Mouse (Mus musculus): ENCODE measurements around the gene Otor.

Gene Otor

GRCm38 (mm10) chr2:143078198-143078851 lies at the start of gene Otor:
Otor (plus strand) TSS chr2:143078473.
- in situ Hi-C loops (cut with MboI; ENCODE audit: unreplicated experiment in 2 of 2), result no loop called here

DNA sequence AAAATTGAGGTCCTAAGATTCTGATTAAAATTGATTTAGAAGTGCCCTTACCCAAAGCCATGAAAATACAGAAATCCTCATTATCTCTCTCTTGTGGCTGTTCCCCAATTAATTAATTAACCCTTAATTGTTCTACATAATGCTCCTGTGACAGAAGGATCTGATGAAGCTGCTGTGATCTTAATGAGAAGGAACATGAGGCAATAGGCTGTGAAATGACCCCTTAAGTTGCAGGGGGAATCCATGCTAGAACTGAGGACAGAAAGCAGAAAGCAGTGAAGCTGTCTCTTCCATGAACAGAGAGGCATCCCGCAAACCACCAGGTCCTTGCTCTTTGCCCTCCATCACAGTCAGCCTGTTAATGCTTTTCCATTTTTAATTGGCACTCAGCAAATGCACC lies 47.0 kb upstream of the Otor start:
- in situ Hi-C loops (cut with MboI; ENCODE audit: unreplicated experiment in 2 of 2), result no loop called here

- in situ Hi-C loops (cut with MboI; ENCODE audit: unreplicated experiment in 2 of 2), result no loop called here
Observed at GRCm38 (mm10) chr2:143032378-143033255, 45.7 kb upstream of the Otor start.

- in situ Hi-C loops (cut with MboI; ENCODE audit: unreplicated experiment in 2 of 2), result no loop called here
Observed at GRCm38 (mm10) chr2:143034350-143035085, 43.8 kb upstream of the Otor start.

DNA sequence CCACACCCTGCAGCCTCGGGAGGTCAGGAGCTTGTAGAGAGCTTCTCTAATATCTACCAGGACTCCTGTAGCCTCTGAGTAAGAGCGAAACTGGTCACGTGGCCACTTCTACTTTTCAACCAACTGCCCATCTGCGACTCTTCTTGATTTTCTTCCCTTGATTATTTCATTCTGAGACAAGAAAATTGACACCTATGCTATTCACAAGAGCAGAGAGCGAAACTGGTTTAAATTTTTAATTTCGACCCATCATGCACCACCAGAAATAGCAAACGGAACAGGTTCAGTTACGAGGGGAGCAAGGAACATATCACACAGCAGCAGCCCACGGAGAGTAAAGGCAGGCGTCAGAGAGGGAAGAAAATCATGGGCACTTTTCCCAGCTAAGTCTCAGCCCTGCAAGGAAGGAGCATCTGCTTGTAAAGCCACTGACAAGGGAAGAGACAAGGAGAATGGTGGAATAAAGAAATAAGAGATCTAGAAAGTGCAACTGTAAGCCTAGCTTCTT lies 43.1 kb upstream of the Otor start:
- in situ Hi-C loops (cut with MboI; ENCODE audit: unreplicated experiment in 2 of 2), result no loop called here

DNA sequence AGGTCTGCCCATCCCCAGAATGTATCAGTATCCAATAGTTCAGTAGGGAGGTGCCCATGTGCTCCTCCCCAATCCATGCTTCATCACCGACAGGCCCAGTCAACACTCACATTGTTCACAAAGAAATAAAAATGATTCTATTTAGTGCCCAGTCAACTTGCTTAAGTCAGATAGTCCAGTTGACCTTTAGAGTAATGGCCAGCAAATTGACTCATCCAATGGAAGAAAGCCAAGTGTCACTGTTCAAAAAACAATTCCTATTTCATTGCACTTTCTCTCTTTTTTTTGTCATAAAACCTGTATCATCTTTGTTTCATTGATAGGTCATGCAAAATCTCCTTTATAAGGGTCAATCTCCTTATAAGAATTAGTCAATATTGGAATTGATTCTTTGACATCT lies 36.7 kb upstream of the Otor start:
- in situ Hi-C loops (cut with MboI; ENCODE audit: unreplicated experiment in 2 of 2), result no loop called here

- in situ Hi-C loops (cut with MboI; ENCODE audit: unreplicated experiment in 2 of 2), result no loop called here
Observed at GRCm38 (mm10) chr2:143055251-143055650, 23.0 kb upstream of the Otor start.

DNA sequence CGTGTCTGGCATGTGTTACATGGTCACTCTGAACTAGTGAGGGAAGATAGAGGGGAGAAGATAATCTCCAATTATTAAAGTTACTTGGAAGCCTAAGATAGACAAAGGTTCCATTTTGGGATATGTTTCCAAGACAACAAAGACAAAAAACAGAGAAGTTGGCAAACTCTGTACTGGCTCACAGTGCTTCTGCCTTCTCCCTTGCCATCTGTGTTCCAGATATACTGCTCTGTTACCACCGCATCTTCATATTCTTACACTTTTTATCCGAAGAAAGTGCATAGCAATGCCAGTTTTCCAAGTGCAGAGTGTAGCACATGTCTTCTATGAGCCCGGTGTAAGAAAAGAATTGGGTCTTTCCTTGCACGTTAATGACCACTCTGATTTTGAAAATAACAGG lies 21.5 kb upstream of the Otor start:
- in situ Hi-C loops (cut with MboI; ENCODE audit: unreplicated experiment in 2 of 2), result no loop called here

DNA sequence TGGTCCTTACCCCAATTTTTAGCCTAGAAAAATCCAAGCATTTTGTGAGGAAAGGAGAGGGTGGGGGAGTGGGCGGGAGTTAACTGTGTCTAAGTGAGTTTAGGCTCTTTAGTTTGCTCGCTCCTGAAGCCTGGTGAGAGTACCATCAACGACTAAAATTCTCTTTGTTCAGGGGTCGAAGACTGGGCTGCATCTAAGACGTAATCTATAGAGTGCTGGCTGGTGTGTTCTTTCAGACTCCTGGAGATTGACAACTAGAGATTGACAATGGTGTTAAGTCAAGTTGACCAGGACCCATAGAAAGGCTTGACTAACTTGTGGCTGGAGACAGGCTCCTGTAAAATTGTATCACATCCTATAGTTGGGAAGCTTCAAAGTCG lies 15.9 kb upstream of the Otor start:
- in situ Hi-C loops (cut with MboI; ENCODE audit: unreplicated experiment in 2 of 2), result loop anchor here (5.0 to 10.0 kb wide), 2 partner anchors 158 to 160 kb away; partner anchors contain the start of gene Kif16b (in 2 of the 2)

GRCm38 (mm10) chr2:143062812-143063792 lies 15.2 kb upstream of the Otor start, which contains the start of gene Snrpb2:
Snrpb2 (plus strand) TSS chr2:143063039.
- in situ Hi-C loops (cut with MboI; ENCODE audit: unreplicated experiment in 2 of 2), result loop anchor here (5.0 to 10.0 kb wide), 2 partner anchors 158 to 161 kb away; partner anchors contain the start of gene Kif16b (in 2 of the 2)

- in situ Hi-C loops (cut with MboI; ENCODE audit: unreplicated experiment in 2 of 2), result loop anchor here in 1 of 2 experiments (10.0 kb wide), 1 partner anchor 161 kb away; the partner anchor contains the start of gene Kif16b
Observed at GRCm38 (mm10) chr2:143065914-143066313, 12.4 kb upstream of the Otor start.

DNA sequence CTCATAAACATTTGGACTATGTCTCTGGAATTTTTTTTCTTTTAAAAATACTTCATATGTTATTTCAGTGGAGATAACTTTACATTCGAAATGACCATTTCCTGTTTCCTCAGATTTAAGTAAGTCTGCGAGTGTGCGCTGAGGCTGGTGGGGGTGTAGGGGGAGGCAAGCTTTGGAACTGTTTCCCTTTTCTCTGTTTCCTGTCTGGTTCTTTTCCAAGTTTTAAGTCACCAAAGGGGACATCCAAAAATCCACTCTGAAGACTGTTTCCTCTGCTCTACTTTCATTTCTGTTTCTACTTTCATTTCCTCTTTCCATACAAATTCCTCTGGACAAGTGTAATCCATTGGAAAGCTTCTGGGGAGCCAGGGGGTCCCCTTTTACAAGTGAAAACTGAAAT lies 3.4 kb downstream of the Otor start:
- in situ Hi-C loops (cut with MboI; ENCODE audit: unreplicated experiment in 2 of 2), result no loop called here

DNA sequence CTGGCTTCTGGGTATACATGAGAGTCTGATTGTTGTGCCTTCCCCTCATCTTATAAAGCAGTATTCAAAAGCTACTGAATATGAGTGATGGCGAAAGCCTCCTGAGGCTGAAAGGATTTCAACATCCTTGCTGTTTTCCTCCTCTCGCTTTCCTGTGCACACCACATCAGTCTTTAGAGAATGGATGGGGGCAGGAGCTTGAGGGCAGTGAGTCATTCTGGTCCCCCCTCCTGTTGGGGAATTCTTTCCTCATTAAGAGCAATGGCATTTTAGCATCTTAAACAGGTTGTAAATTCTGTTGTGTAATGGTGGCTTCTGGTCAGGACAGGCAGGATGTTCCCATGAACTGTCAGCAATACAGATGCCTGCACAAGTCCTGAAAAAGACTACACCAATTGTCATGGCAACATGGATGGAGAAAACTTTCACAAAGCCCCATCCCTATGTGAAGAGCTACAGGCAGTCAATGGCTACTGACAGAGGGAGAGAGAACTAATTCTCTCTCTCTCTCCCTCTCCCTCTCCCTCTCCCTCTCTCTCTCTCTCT lies 6.7 kb downstream of the Otor start:
- in situ Hi-C loops (cut with MboI; ENCODE audit: unreplicated experiment in 2 of 2), result no loop called here

GRCm38 (mm10) chr2:143089866-143090265 lies 11.6 kb downstream of the Otor start:
- in situ Hi-C loops (cut with MboI; ENCODE audit: unreplicated experiment in 2 of 2), result no loop called here

GRCm38 (mm10) chr2:143093726-143094125 lies 15.5 kb downstream of the Otor start:
- in situ Hi-C loops (cut with MboI; ENCODE audit: unreplicated experiment in 2 of 2), result no loop called here

DNA sequence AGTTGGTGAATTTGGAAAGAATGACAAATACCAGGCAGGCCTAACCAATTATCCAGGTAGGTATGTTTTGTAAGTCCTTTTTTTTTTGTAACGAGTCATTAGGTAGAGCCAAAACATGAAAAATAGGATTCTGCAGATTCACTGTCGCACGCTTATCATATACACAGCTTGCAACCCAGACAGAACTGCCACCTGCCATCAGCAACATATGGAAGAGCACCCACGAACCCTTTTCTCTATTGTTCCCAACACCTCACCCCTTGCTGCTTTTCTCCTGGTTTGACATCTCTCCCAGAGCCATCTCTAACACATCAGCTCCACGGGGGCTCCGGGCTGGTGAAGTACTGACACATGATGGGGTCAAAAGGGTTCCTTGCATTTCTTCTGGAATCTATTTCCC lies 16.5 kb downstream of the Otor start:
- in situ Hi-C loops (cut with MboI; ENCODE audit: unreplicated experiment in 2 of 2), result no loop called here

DNA sequence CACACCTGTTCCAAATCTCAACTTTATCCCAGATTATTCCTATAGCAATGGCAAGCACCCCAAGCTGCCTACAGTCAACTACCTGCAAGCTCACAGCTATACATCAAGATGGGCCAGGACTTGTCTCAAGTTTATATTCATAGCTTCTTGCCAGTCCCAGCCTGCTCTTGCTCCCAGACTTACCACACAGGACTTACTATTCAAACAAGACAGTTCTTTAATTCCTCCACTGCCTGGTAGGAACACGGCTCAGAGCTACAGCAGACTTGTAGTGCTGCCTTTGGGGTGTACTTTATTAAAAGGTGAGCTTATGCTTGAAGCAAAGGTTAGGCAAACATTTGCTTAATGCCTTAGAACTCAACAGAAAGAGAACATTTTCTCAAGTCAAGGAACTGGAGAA lies 18.9 kb downstream of the Otor start:
- in situ Hi-C loops (cut with MboI; ENCODE audit: unreplicated experiment in 2 of 2), result no loop called here

DNA sequence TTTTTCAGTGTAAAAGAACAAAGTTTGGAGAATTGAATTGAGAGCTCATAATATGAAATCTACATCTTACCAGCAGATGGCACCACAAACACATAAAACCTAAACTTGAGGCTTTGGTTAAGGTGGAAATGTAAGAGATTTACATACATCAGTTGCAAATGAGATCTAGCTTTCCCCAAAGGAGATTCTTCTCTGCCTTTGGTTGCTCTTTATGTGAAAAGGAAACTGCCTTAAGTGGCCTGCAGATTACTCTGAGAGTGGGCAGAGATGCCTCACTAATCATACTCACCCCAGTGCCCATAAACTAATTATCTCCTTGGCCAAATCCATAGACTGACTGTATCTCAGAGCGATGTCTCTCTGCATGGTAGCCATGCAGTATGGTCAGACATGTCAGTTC lies 35.6 kb downstream of the Otor start:
- in situ Hi-C loops (cut with MboI; ENCODE audit: unreplicated experiment in 2 of 2), result loop anchor here (5.0 to 25.0 kb wide), 6 partner anchors 673 to 1498 kb away; no protein-coding TSS in a partner anchor

DNA sequence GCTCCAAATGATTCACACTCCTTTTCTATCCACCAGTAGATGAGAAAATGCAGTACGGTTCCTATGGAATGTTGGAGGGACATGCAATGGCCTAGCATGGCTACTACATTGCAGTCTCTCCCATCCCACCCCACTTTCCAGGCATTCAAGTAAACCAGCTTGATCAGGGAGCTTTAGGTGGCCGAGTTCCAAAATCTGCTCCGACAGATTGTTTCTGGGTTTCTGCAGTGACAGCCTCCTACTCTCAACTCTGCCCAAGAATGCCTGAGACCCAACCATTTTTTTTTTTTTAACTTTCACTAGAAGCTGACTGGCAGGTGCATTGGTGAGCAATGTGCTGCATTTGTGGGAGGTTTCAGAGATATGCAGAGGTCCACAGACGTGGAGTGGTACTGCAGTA lies 36.4 kb downstream of the Otor start:
- in situ Hi-C loops (cut with MboI; ENCODE audit: unreplicated experiment in 2 of 2), result loop anchor here (5.0 to 25.0 kb wide), 6 partner anchors 673 to 1498 kb away; no protein-coding TSS in a partner anchor
